ENCODE assay signal across 8 mouse cellular contexts in genomic region chr1:37341914-37342313, GRCm38 (mm10). TPM values are rescaled to one million over a fixed set of nuclear protein-coding genes. Genes with fewer than 3 reads are reported as not detected.
DNase-seq lines count a peak whose midpoint lies in the region; ATAC-seq and TF ChIP-seq lines count a peak whose summit lies in the region.
"Had no signal": no experiment of that assay in that cellular context is flagged by ENCODE, and none has a peak within 500 bp of the region (broad histone marks: within the 10 kb centered on the region; RNA-seq: fewer than 3 reads in every experiment).

No protein-coding gene starts in this region.

- H3K4me1 ChIP-seq in kidney, embryonic 15.5 days = peaks cover 31% of the 10 kb centered on the region
- H3K4me1 ChIP-seq in liver, postnatal 0 days (ENCODE audit: insufficient read depth) = peaks cover 35% of the 10 kb centered on the region
- H3K4me1 ChIP-seq: neural tube, embryonic 12.5 days had no signal

- 52% methylated on average over 4 of the region's 4 CpGs for WGBS in kidney, embryonic 15.5 days
- 59% methylated on average over 4 of the region's 4 CpGs for WGBS in liver, postnatal 0 days (ENCODE audit: insufficient replicate concordance)

- H3K4me3 ChIP-seq in kidney, embryonic 15.5 days (replicated peaks) = no peak overlapping the region
- no peak overlapping the region for H3K4me3 ChIP-seq in liver, postnatal 0 days (ENCODE audit: low read depth, low read length)
- H3K4me3 ChIP-seq: neural tube, embryonic 12.5 days had no signal

- ATAC-seq in kidney, embryonic 15.5 days (replicated peaks; ENCODE audit: low FRiP score) = peak; percentile 66; the same call in 1 of the 2 replicates
- peak; percentile 96 for ATAC-seq in liver, postnatal 0 days

- H3K36me3 ChIP-seq in kidney, embryonic 15.5 days = no peaks in the 10 kb centered on the region
- H3K36me3 ChIP-seq in liver, postnatal 0 days (replicated peaks; ENCODE audit: insufficient read depth, low read length) = no peaks in the 10 kb centered on the region
- H3K36me3 ChIP-seq: neural tube, embryonic 12.5 days had no signal

- H3K4me2 ChIP-seq in kidney, embryonic 15.5 days = no peak overlapping the region
- H3K4me2 ChIP-seq in liver, postnatal 0 days (ENCODE audit: low read depth, low read length) = no peak overlapping the region
- H3K4me2 ChIP-seq: neural tube, embryonic 12.5 days had no signal

- no peak for TF ChIP-seq CTCF in liver, postnatal 0 days (IDR thresholded peaks at IDR 0.05; ENCODE audit: low read depth)

- H3K27ac ChIP-seq in kidney, embryonic 15.5 days = no peak overlapping the region
- H3K27ac ChIP-seq in liver, postnatal 0 days (ENCODE audit: low read depth) = peak overlapping the region; percentile 91
- H3K27ac ChIP-seq: neural tube, embryonic 12.5 days had no signal

- H3K27me3 ChIP-seq in kidney, embryonic 15.5 days = no peaks in the 10 kb centered on the region
- H3K27me3 ChIP-seq in liver, postnatal 0 days (ENCODE audit: insufficient read depth, low read length) = no peaks in the 10 kb centered on the region
- H3K27me3 ChIP-seq: neural tube, embryonic 12.5 days had no signal

- H3K9me3 ChIP-seq in kidney, embryonic 15.5 days (replicated peaks) = no peaks in the 10 kb centered on the region
- no peaks in the 10 kb centered on the region for H3K9me3 ChIP-seq in liver, postnatal 0 days (ENCODE audit: low read length)
- H3K9me3 ChIP-seq: neural tube, embryonic 12.5 days had no signal

- H3K9ac ChIP-seq in kidney, embryonic 15.5 days = no peak overlapping the region
- H3K9ac ChIP-seq in liver, postnatal 0 days (replicated peaks) = no peak overlapping the region
- H3K9ac ChIP-seq: neural tube, embryonic 12.5 days had no signal

- no peak for DNase-seq in kidney, postnatal 14 days
- peak; percentile 78 for DNase-seq in cerebellum, adult 11-12 months
- peak; percentile 68 to 70 for DNase-seq in cerebellum, postnatal 36 days
- DNase-seq in liver, postnatal 0 days = peak; percentile 44
- DNase-seq in B cell, adult 2 months = no peak
- no peak for DNase-seq in embryo, embryonic 9.5 days (ENCODE audit: extremely low spot score)

- TF ChIP-seq EP300 in liver, postnatal 0 days (IDR thresholded peaks at IDR 0.05; ENCODE audit: low read depth) = no peak

RNA-seq across cellular contexts. Expression of gene Inpp4a, which starts 42.2 kb away (rescaled TPM):
- 18.7 and 20.5 TPM in 2 replicates for polyA plus RNA-seq in kidney, embryonic 15.5 days (2015; fragmentation: Nextera tagmentation; extraction: Ambion mirVana)
- 5.0 and 6.7 TPM in 2 replicates for polyA plus RNA-seq in liver, postnatal 0 days (2015; fragmentation: Nextera tagmentation; extraction: Ambion mirVana)

Comparison
In these comparisons a context has a peak if more than half of its experiments do, and no peak if none do; other contexts are left out.
1. DNase-seq: peak in cerebellum, adult 11-12 months (single experiment), cerebellum, postnatal 36 days (2 of 2) and liver, postnatal 0 days (single experiment); none in kidney, postnatal 14 days (single experiment), B cell, adult 2 months (0 of 2) and embryo, embryonic 9.5 days (single experiment).